10 mouse cellular contexts compared by ENCODE assay signal in genomic region chr7:31041023-31041407, GRCm38 (mm10). TPM values are rescaled to one million over a fixed set of nuclear protein-coding genes. Genes with fewer than 3 reads are reported as not detected.
DNase-seq lines count a peak whose midpoint lies in the region; ATAC-seq and TF ChIP-seq lines count a peak whose summit lies in the region.
"Had no signal": no experiment of that assay in that cellular context is flagged by ENCODE, and none has a peak within 500 bp of the region (broad histone marks: within the 10 kb centered on the region; RNA-seq: fewer than 3 reads in every experiment).

No protein-coding gene starts in this region.

- H3K27ac ChIP-seq in kidney, embryonic 14.5 days (ENCODE audit: low read depth, low read length) = no peak overlapping the region
- no peak overlapping the region for H3K27ac ChIP-seq in embryonic facial prominence, embryonic 12.5 days
- H3K27ac ChIP-seq in liver, postnatal 0 days (ENCODE audit: low read depth) = no peak overlapping the region
- H3K27ac ChIP-seq in forebrain, embryonic 13.5 days = no peak overlapping the region

- H3K9me3 ChIP-seq in kidney, embryonic 14.5 days (ENCODE audit: control insufficient read depth, low read length) = no peaks in the 10 kb centered on the region
- H3K9me3 ChIP-seq in embryonic facial prominence, embryonic 12.5 days = no peaks in the 10 kb centered on the region
- H3K9me3 ChIP-seq in liver, postnatal 0 days (ENCODE audit: low read length) = no peaks in the 10 kb centered on the region
- no peaks in the 10 kb centered on the region for H3K9me3 ChIP-seq in forebrain, embryonic 13.5 days (replicated peaks)

- WGBS in kidney, embryonic 14.5 days = 40% methylated on average over 8 of the region's 8 CpGs
- WGBS in embryonic facial prominence, embryonic 12.5 days = 28% methylated on average over 8 of the region's 8 CpGs
- 24% methylated on average over 8 of the region's 8 CpGs for WGBS in liver, postnatal 0 days (ENCODE audit: insufficient replicate concordance)
- 55% methylated on average over 8 of the region's 8 CpGs for WGBS in forebrain, embryonic 13.5 days

- DNase-seq in kidney, postnatal 14 days = no peak
- DNase-seq in CD4-positive helper T cell, adult 2 months (ENCODE audit: low read depth, low spot score) = peak; percentile 29
- DNase-seq in liver, postnatal 0 days = no peak
- DNase-seq in right cerebral cortex, postnatal 4 days = no peak
- DNase-seq: cerebellum, adult 9-11 months had no signal

- no peaks in the 10 kb centered on the region for H3K36me3 ChIP-seq in kidney, embryonic 14.5 days (ENCODE audit: control insufficient read depth, insufficient read depth, low read length)
- H3K36me3 ChIP-seq in embryonic facial prominence, embryonic 12.5 days = no peaks in the 10 kb centered on the region
- no peaks in the 10 kb centered on the region for H3K36me3 ChIP-seq in liver, postnatal 0 days (replicated peaks; ENCODE audit: insufficient read depth, low read length)
- no peaks in the 10 kb centered on the region for H3K36me3 ChIP-seq in forebrain, embryonic 13.5 days (ENCODE audit: poor library complexity, severe bottlenecking)

- TF ChIP-seq CTCF in liver, postnatal 0 days (IDR thresholded peaks at IDR 0.05; ENCODE audit: low read depth) = no peak

- no peak for TF ChIP-seq EP300 in liver, postnatal 0 days (IDR thresholded peaks at IDR 0.05; ENCODE audit: low read depth)

- no peak for ATAC-seq in kidney, embryonic 14.5 days (ENCODE audit: low FRiP score, low TSS enrichment)
- no peak for ATAC-seq in embryonic facial prominence, embryonic 12.5 days (ENCODE audit: insufficient number of reproducible peaks, insufficient read depth, low FRiP score, low TSS enrichment)
- no peak for ATAC-seq in liver, postnatal 0 days
- ATAC-seq in activated CD4-positive, CD25-positive, alpha-beta regulatory T cell, adult 4 months = no peak
- no peak for ATAC-seq in forebrain, embryonic 13.5 days

- H3K4me2 ChIP-seq in kidney, embryonic 14.5 days (replicated peaks; ENCODE audit: low read depth, low read length) = peak overlapping the region; percentile 51; the same call in 1 of the 2 replicates
- H3K4me2 ChIP-seq in embryonic facial prominence, embryonic 12.5 days (replicated peaks) = peak overlapping the region; percentile 51; the same call in 1 of the 2 replicates
- H3K4me2 ChIP-seq in liver, postnatal 0 days (ENCODE audit: low read depth, low read length) = peak overlapping the region; percentile 65
- H3K4me2 ChIP-seq in forebrain, embryonic 13.5 days = no peak overlapping the region

- H3K4me1 ChIP-seq in kidney, embryonic 14.5 days (ENCODE audit: control insufficient read depth, insufficient read depth, low read length) = peaks cover 9% of the 10 kb centered on the region; the same call in 1 of the 2 replicates
- H3K4me1 ChIP-seq in embryonic facial prominence, embryonic 12.5 days = peaks cover 19% of the 10 kb centered on the region
- H3K4me1 ChIP-seq in liver, postnatal 0 days (ENCODE audit: insufficient read depth) = no peaks in the 10 kb centered on the region
- peaks cover 6% of the 10 kb centered on the region; the same call in 1 of the 2 replicates for H3K4me1 ChIP-seq in forebrain, embryonic 13.5 days

- H3K27me3 ChIP-seq in kidney, embryonic 14.5 days (ENCODE audit: control insufficient read depth, insufficient read depth, low read length) = peaks cover 12% of the 10 kb centered on the region
- peaks cover 57% of the 10 kb centered on the region for H3K27me3 ChIP-seq in embryonic facial prominence, embryonic 12.5 days
- H3K27me3 ChIP-seq in liver, postnatal 0 days (ENCODE audit: insufficient read depth, low read length) = 0 out of 2 replicates have a peak, but pooled peaks cover 4% of the 10 kb centered on the region
- H3K27me3 ChIP-seq in forebrain, embryonic 13.5 days = peaks cover 60% of the 10 kb centered on the region

- no peak overlapping the region for H3K9ac ChIP-seq in kidney, embryonic 14.5 days (ENCODE audit: low read depth, low read length)
- H3K9ac ChIP-seq in embryonic facial prominence, embryonic 12.5 days = no peak overlapping the region
- H3K9ac ChIP-seq in liver, postnatal 0 days (replicated peaks) = peak overlapping the region; percentile 53; the same call in 1 of the 2 replicates
- no peak overlapping the region for H3K9ac ChIP-seq in forebrain, embryonic 13.5 days

- no peak overlapping the region for H3K4me3 ChIP-seq in kidney, embryonic 14.5 days (ENCODE audit: low read length)
- no peak overlapping the region for H3K4me3 ChIP-seq in embryonic facial prominence, embryonic 12.5 days
- H3K4me3 ChIP-seq in liver, postnatal 0 days (ENCODE audit: low read depth, low read length) = peak overlapping the region; percentile 31
- H3K4me3 ChIP-seq in forebrain, embryonic 13.5 days = no peak overlapping the region

RNA-seq across cellular contexts. Expression of gene Fxyd5, which starts 1.3 kb away (rescaled TPM):
- 23.3 and 25.8 TPM in 2 replicates for polyA plus RNA-seq in kidney, embryonic 14.5 days (2014; fragmentation: Nextera tagmentation; extraction: Ambion mirVana)
- 11.0 and 13.6 TPM in 2 replicates for polyA plus RNA-seq in embryonic facial prominence, embryonic 12.5 days (2016; fragmentation: Nextera tagmentation; extraction: Ambion mirVana)
- polyA plus RNA-seq in liver, postnatal 0 days (2015; fragmentation: Nextera tagmentation; extraction: Ambion mirVana) = 25.8 and 29.4 TPM in 2 replicates
- 1,000 to 10,000 TPM; 2,132 to 2,220 TPM for polyA plus RNA-seq in activated CD4-positive, CD25-positive, alpha-beta regulatory T cell, adult 4 months (2017; shearing (Covaris generic))
- polyA plus RNA-seq in forebrain, embryonic 13.5 days (2015; fragmentation: Nextera tagmentation; extraction: Ambion mirVana) = 11.5 and 12.2 TPM in 2 replicates

RNA-seq across cellular contexts. Expression of gene Fxyd7, which starts 10.3 kb away (rescaled TPM):
- polyA plus RNA-seq in kidney, embryonic 14.5 days (2014; fragmentation: Nextera tagmentation; extraction: Ambion mirVana) = 8.0 and 9.5 TPM in 2 replicates
- 26.0 and 36.0 TPM in 2 replicates for polyA plus RNA-seq in embryonic facial prominence, embryonic 12.5 days (2016; fragmentation: Nextera tagmentation; extraction: Ambion mirVana)
- polyA plus RNA-seq in liver, postnatal 0 days (2015; fragmentation: Nextera tagmentation; extraction: Ambion mirVana) = 0.16 TPM in 1 of 2 replicates, not detected in the other
- polyA plus RNA-seq in activated CD4-positive, CD25-positive, alpha-beta regulatory T cell, adult 4 months (2017; shearing (Covaris generic)) = not detected
- 19.8 and 33.0 TPM in 2 replicates for polyA plus RNA-seq in forebrain, embryonic 13.5 days (2015; fragmentation: Nextera tagmentation; extraction: Ambion mirVana)

RNA-seq across cellular contexts. Expression of gene Fxyd1, which starts 16.0 kb away (rescaled TPM):
- polyA plus RNA-seq in kidney, embryonic 14.5 days (2014; fragmentation: Nextera tagmentation; extraction: Ambion mirVana) = 29.8 and 46.3 TPM in 2 replicates
- polyA plus RNA-seq in embryonic facial prominence, embryonic 12.5 days (2016; fragmentation: Nextera tagmentation; extraction: Ambion mirVana) = 24.2 and 31.1 TPM in 2 replicates
- 300 and 302 TPM in 2 replicates for polyA plus RNA-seq in liver, postnatal 0 days (2015; fragmentation: Nextera tagmentation; extraction: Ambion mirVana)
- polyA plus RNA-seq in activated CD4-positive, CD25-positive, alpha-beta regulatory T cell, adult 4 months (2017; shearing (Covaris generic)) = not detected
- polyA plus RNA-seq in forebrain, embryonic 13.5 days (2015; fragmentation: Nextera tagmentation; extraction: Ambion mirVana) = 2.5 and 3.9 TPM in 2 replicates

RNA-seq across cellular contexts. Expression of gene Lgi4, which starts 18.1 kb away (rescaled TPM):
- polyA plus RNA-seq in kidney, embryonic 14.5 days (2014; fragmentation: Nextera tagmentation; extraction: Ambion mirVana) = 0.47 TPM in 1 of 2 replicates, not detected in the other
- 1.5 and 2.0 TPM in 2 replicates for polyA plus RNA-seq in embryonic facial prominence, embryonic 12.5 days (2016; fragmentation: Nextera tagmentation; extraction: Ambion mirVana)
- polyA plus RNA-seq in liver, postnatal 0 days (2015; fragmentation: Nextera tagmentation; extraction: Ambion mirVana) = 0.11 TPM in 1 of 2 replicates, not detected in the other
- under 1 TPM in 1 of 2 experiments, not detected in 1; 0.19 TPM for polyA plus RNA-seq in activated CD4-positive, CD25-positive, alpha-beta regulatory T cell, adult 4 months (2017; shearing (Covaris generic))
- 0.19 and 0.26 TPM in 2 replicates for polyA plus RNA-seq in forebrain, embryonic 13.5 days (2015; fragmentation: Nextera tagmentation; extraction: Ambion mirVana)

RNA-seq across cellular contexts. Expression of gene Fxyd3, which starts 35.5 kb away (rescaled TPM):
- 13.4 and 18.2 TPM in 2 replicates for polyA plus RNA-seq in kidney, embryonic 14.5 days (2014; fragmentation: Nextera tagmentation; extraction: Ambion mirVana)
- 16.6 and 19.2 TPM in 2 replicates for polyA plus RNA-seq in embryonic facial prominence, embryonic 12.5 days (2016; fragmentation: Nextera tagmentation; extraction: Ambion mirVana)
- 3.4 TPM in 2 replicates for polyA plus RNA-seq in liver, postnatal 0 days (2015; fragmentation: Nextera tagmentation; extraction: Ambion mirVana)
- not detected for polyA plus RNA-seq in activated CD4-positive, CD25-positive, alpha-beta regulatory T cell, adult 4 months (2017; shearing (Covaris generic))
- polyA plus RNA-seq in forebrain, embryonic 13.5 days (2015; fragmentation: Nextera tagmentation; extraction: Ambion mirVana) = 0.08 TPM in 1 of 2 replicates, not detected in the other
- polyA plus RNA-seq: midbrain, postnatal 0 days had no signal

Comparison
In these comparisons a context has a peak if more than half of its experiments do, and no peak if none do; other contexts are left out.
1. RNA of gene Fxyd5, which starts 1.3 kb away (polyA plus RNA-seq): 2,132 to 2,220 TPM in activated CD4-positive, CD25-positive, alpha-beta regulatory T cell, adult 4 months; 25.8 to 29.4 TPM in liver, postnatal 0 days, 23.3 to 25.8 TPM in kidney, embryonic 14.5 days, 11.5 to 12.2 TPM in forebrain, embryonic 13.5 days and 11.0 to 13.6 TPM in embryonic facial prominence, embryonic 12.5 days; every median in the first group is over 10 times any median in the second.